In genomic region chrX:135984539-135985260, GRCm38 (mm10) we compare ENCODE assay signal across 18 mouse cellular contexts. TPM values are rescaled to one million over a fixed set of nuclear protein-coding genes. Genes with fewer than 3 reads are reported as not detected.
DNase-seq lines count a peak whose midpoint lies in the region; ATAC-seq and TF ChIP-seq lines count a peak whose summit lies in the region.
"Had no signal": no experiment of that assay in that cellular context is flagged by ENCODE, and none has a peak within 500 bp of the region (broad histone marks: within the 10 kb centered on the region; RNA-seq: fewer than 3 reads in every experiment).

No protein-coding gene starts in this region.

- H3K4me2 ChIP-seq in hindbrain, embryonic 13.5 days: no peak overlapping the region
- H3K4me2 ChIP-seq in hindbrain, embryonic 12.5 days (replicated peaks): no peak overlapping the region
- H3K4me2 ChIP-seq in hindbrain, embryonic 16.5 days (ENCODE audit: low read length): no peak overlapping the region
- H3K4me2 ChIP-seq in midbrain, postnatal 0 days (ENCODE audit: low read depth, low read length, poor library complexity, severe bottlenecking): no peak overlapping the region
- H3K4me2 ChIP-seq: lung, embryonic 15.5 days had no signal

- H3K36me3 ChIP-seq in hindbrain, embryonic 13.5 days: peaks cover 5% of the 10 kb centered on the region; the same call in 1 of the 2 replicates
- H3K36me3 ChIP-seq in hindbrain, embryonic 12.5 days: no peaks in the 10 kb centered on the region
- H3K36me3 ChIP-seq in hindbrain, embryonic 16.5 days (ENCODE audit: control insufficient read depth, insufficient read depth, low read length): no peaks in the 10 kb centered on the region
- no peaks in the 10 kb centered on the region for H3K36me3 ChIP-seq in midbrain, postnatal 0 days (ENCODE audit: insufficient read depth, low read length)
- H3K36me3 ChIP-seq: heart, embryonic 10.5 days; lung, embryonic 15.5 days had no signal

- 54% methylated on average over 6 of the region's 6 CpGs for WGBS in hindbrain, embryonic 13.5 days
- WGBS in hindbrain, embryonic 12.5 days: 56% methylated on average over 6 of the region's 6 CpGs
- 40% methylated on average over 6 of the region's 6 CpGs for WGBS in hindbrain, embryonic 16.5 days
- 38% methylated on average over 6 of the region's 6 CpGs for WGBS in midbrain, postnatal 0 days

- H3K27ac ChIP-seq in hindbrain, embryonic 13.5 days: peak overlapping the region; percentile 23; the same call in 1 of the 2 replicates
- no peak overlapping the region for H3K27ac ChIP-seq in hindbrain, embryonic 12.5 days
- H3K27ac ChIP-seq in hindbrain, embryonic 16.5 days (ENCODE audit: low read depth, low read length): peak overlapping the region; percentile 44; the same call in 1 of the 2 replicates
- peak overlapping the region; percentile 63; the same call in 1 of the 2 replicates for H3K27ac ChIP-seq in midbrain, postnatal 0 days (ENCODE audit: low read depth, low read length)
- H3K27ac ChIP-seq: heart, embryonic 10.5 days; lung, embryonic 15.5 days had no signal

- no peak overlapping the region for H3K4me3 ChIP-seq in hindbrain, embryonic 13.5 days
- no peak overlapping the region for H3K4me3 ChIP-seq in hindbrain, embryonic 12.5 days
- no peak overlapping the region for H3K4me3 ChIP-seq in hindbrain, embryonic 16.5 days (ENCODE audit: low read length)
- no peak overlapping the region for H3K4me3 ChIP-seq in midbrain, postnatal 0 days (ENCODE audit: low read depth, low read length)
- H3K4me3 ChIP-seq: erythroblast, embryonic 14.5 days; heart, embryonic 10.5 days; lung, embryonic 15.5 days; megakaryocyte, embryonic 14.5 days had no signal

- H3K4me1 ChIP-seq in hindbrain, embryonic 13.5 days (replicated peaks): no peaks in the 10 kb centered on the region
- H3K4me1 ChIP-seq in hindbrain, embryonic 12.5 days: no peaks in the 10 kb centered on the region
- H3K4me1 ChIP-seq in hindbrain, embryonic 16.5 days (ENCODE audit: control insufficient read depth, insufficient read depth, low read depth, low read length): no peaks in the 10 kb centered on the region; the same call in 1 of the 2 replicates
- H3K4me1 ChIP-seq in midbrain, postnatal 0 days (ENCODE audit: insufficient read depth, low read length): no peaks in the 10 kb centered on the region
- H3K4me1 ChIP-seq: heart, embryonic 10.5 days; lung, embryonic 15.5 days; megakaryocyte, embryonic 14.5 days had no signal

- H3K9ac ChIP-seq in hindbrain, embryonic 13.5 days: no peak overlapping the region
- no peak overlapping the region for H3K9ac ChIP-seq in hindbrain, embryonic 12.5 days
- H3K9ac ChIP-seq in hindbrain, embryonic 16.5 days (ENCODE audit: low read depth, low read length): no peak overlapping the region
- no peak overlapping the region for H3K9ac ChIP-seq in midbrain, postnatal 0 days (replicated peaks; ENCODE audit: low read length, poor library complexity, severe bottlenecking)
- H3K9ac ChIP-seq: lung, embryonic 15.5 days had no signal

- intact Hi-C loops in left cerebral cortex, postnatal 14 days (cut with DNase I): no loop called here

- ATAC-seq in hindbrain, embryonic 13.5 days (ENCODE audit: low FRiP score): no peak; the same call in 1 of the 2 replicates
- no peak for ATAC-seq in hindbrain, embryonic 12.5 days (ENCODE audit: low FRiP score)
- ATAC-seq in hindbrain, embryonic 16.5 days: peak; percentile 80; the same call in 1 of the 2 replicates
- peak; percentile 65; the same call in 1 of the 2 replicates for ATAC-seq in midbrain, postnatal 0 days (ENCODE audit: low FRiP score)

- H3K27me3 ChIP-seq in hindbrain, embryonic 13.5 days: no peaks in the 10 kb centered on the region
- no peaks in the 10 kb centered on the region for H3K27me3 ChIP-seq in hindbrain, embryonic 12.5 days
- H3K27me3 ChIP-seq in hindbrain, embryonic 16.5 days (replicated peaks; ENCODE audit: control insufficient read depth, insufficient read depth, low read length): no peaks in the 10 kb centered on the region
- no peaks in the 10 kb centered on the region for H3K27me3 ChIP-seq in midbrain, postnatal 0 days (ENCODE audit: insufficient read depth, low read length)
- H3K27me3 ChIP-seq: lung, embryonic 15.5 days had no signal

- no peak for TF ChIP-seq CTCF in midbrain, postnatal 0 days (IDR thresholded peaks at IDR 0.05)

- H3K9me3 ChIP-seq in hindbrain, embryonic 13.5 days: no peaks in the 10 kb centered on the region
- no peaks in the 10 kb centered on the region for H3K9me3 ChIP-seq in hindbrain, embryonic 12.5 days (replicated peaks)
- H3K9me3 ChIP-seq in hindbrain, embryonic 16.5 days (ENCODE audit: control insufficient read depth, low read length): no peaks in the 10 kb centered on the region
- no peaks in the 10 kb centered on the region for H3K9me3 ChIP-seq in midbrain, postnatal 0 days (ENCODE audit: low read length)
- H3K9me3 ChIP-seq: heart, embryonic 10.5 days; lung, embryonic 15.5 days; megakaryocyte, embryonic 14.5 days had no signal

- DNase-seq in left cerebral cortex, postnatal 14 days (ENCODE audit: low spot score in 2 of 2): peak; percentile 36 to 66
- DNase-seq in left cerebral cortex, adult 11 months (ENCODE audit: low spot score): no peak
- peak; percentile 54 for DNase-seq in midbrain, postnatal 0 days (ENCODE audit: low spot score)
- no peak for DNase-seq in spleen, adult 12 weeks (ENCODE audit: low spot score)
- no peak for DNase-seq in urinary bladder, postnatal 14 days (ENCODE audit: low spot score)
- DNase-seq: adrenal gland, postnatal 14 days; B cell, adult 2 months; cerebellum, postnatal 10 days; gastrocnemius, postnatal 25 days; kidney, adult 2 months had no signal

RNA-seq across cellular contexts. Expression of gene Arxes2, which starts 8.9 kb away (rescaled TPM):
- 228 and 234 TPM in 2 replicates for polyA plus RNA-seq in hindbrain, embryonic 13.5 days (2015; fragmentation: Nextera tagmentation; extraction: Ambion mirVana)
- polyA plus RNA-seq in hindbrain, embryonic 12.5 days (2016; fragmentation: Nextera tagmentation; extraction: Ambion mirVana): 144 and 146 TPM in 2 replicates
- 10 to 100 TPM; 77.8 to 96.9 TPM for total RNA-seq in left cerebral cortex, postnatal 14 days (2021)
- polyA plus RNA-seq in hindbrain, embryonic 16.5 days (2015; fragmentation: Nextera tagmentation; extraction: Ambion mirVana): 271 and 305 TPM in 2 replicates
- 238 and 253 TPM in 2 replicates for total RNA-seq in midbrain, postnatal 0 days (2014; rRNA removed)
- 387 and 388 TPM in 2 replicates for polyA plus RNA-seq in midbrain, postnatal 0 days (2015; fragmentation: Nextera tagmentation; extraction: Ambion mirVana)
- polyA plus RNA-seq: liver, adult 2 months had no signal

RNA-seq across cellular contexts. Expression of gene Arxes1, which starts 48.5 kb away (rescaled TPM):
- 99.3 and 100 TPM in 2 replicates for polyA plus RNA-seq in hindbrain, embryonic 13.5 days (2015; fragmentation: Nextera tagmentation; extraction: Ambion mirVana)
- polyA plus RNA-seq in hindbrain, embryonic 12.5 days (2016; fragmentation: Nextera tagmentation; extraction: Ambion mirVana): 55.4 and 61.5 TPM in 2 replicates
- total RNA-seq in left cerebral cortex, postnatal 14 days (2021): 10 to 100 TPM; 57.2 to 59.4 TPM
- polyA plus RNA-seq in hindbrain, embryonic 16.5 days (2015; fragmentation: Nextera tagmentation; extraction: Ambion mirVana): 148 and 179 TPM in 2 replicates
- total RNA-seq in midbrain, postnatal 0 days (2014; rRNA removed): 73.3 and 85.3 TPM in 2 replicates
- 228 and 243 TPM in 2 replicates for polyA plus RNA-seq in midbrain, postnatal 0 days (2015; fragmentation: Nextera tagmentation; extraction: Ambion mirVana)
- total RNA-seq: liver, adult 2 months had no signal
- polyA plus RNA-seq: erythroblast, embryonic 14.5 days; liver, adult 2 months had no signal

Comparison
In these comparisons a context has a peak if more than half of its experiments do, and no peak if none do; other contexts are left out.
1. ATAC-seq: peak in hindbrain, embryonic 16.5 days (single experiment) and midbrain, postnatal 0 days (single experiment); none in hindbrain, embryonic 13.5 days (single experiment) and hindbrain, embryonic 12.5 days (single experiment).
2. DNase-seq: peak in left cerebral cortex, postnatal 14 days (2 of 2) and midbrain, postnatal 0 days (single experiment); none in left cerebral cortex, adult 11 months (single experiment), spleen, adult 12 weeks (single experiment) and urinary bladder, postnatal 14 days (single experiment).